Mouse (Mus musculus): ENCODE results near the gene Hcn3. TPM values are rescaled to one million over a fixed set of nuclear protein-coding genes. Genes with fewer than 3 reads are reported as not detected.
A peak's percentile ranks its signal among the peaks of the same experiment; 100 is the strongest.

Hcn3 gene
- polyA plus RNA-seq, 1 experiment: 0.10 TPM

DNA sequence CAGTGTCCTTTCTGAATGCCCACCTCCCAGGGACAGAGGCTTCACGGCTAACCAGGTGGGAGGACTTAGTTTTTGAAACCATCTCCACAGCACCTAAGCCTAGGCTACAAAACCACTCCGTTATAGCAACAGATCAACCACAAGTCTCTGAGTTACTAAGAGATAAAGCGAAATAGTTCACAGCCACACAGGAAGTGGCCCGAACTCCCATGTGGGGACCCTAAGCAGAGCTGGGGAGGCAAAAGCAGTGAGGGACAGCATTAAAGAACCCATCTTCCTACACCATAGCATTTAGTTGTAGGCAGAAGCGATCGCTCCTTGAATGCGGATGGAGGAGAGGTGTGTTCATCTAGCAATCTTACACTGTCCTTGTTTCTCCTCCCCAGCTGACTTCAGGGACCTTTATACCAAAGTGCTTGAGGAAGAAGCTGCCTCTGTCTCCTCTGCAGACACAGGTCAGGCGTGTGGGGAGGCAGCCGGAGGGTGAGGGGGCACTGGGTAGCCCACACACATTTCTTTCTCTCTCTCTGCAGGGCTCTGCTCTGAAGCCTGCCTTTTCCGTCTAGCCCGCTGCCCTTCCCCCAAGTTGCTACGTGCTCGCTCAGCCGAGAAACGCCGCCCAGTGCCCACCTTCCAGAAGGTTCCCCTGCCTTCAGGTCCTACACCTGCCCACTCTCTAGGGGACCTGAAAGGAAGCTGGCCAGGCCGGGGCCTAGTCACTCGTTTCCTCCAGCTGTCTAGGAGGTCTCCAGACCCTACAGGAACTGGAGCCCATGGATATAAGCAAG lies 27.9 kb upstream of the Hcn3 start:
- no peaks in the 10 kb centered on the region for H3K79me2 ChIP-seq (ENCODE audit: control insufficient read depth, insufficient read depth)
- H3K4me2 ChIP-seq (ENCODE audit: low read depth): no peak overlapping the region
- H3ac ChIP-seq (ENCODE audit: control insufficient read depth, insufficient read length): no peak overlapping the region
- no peaks in the 10 kb centered on the region for H3K36me3 ChIP-seq (ENCODE audit: control insufficient read depth, insufficient read depth)
- no peak overlapping the region for H3K4me3 ChIP-seq
- TF ChIP-seq MYOG (IDR thresholded peaks at IDR 0.05; ENCODE audit: control insufficient read depth in 1 of 3, insufficient read depth in 1 of 3, insufficient read length in 2 of 3, low read depth in 2 of 3): no peak
- TF ChIP-seq POLR2AphosphoS2 (IDR thresholded peaks at IDR 0.05; ENCODE audit: insufficient read length, low read depth): no peak
- no peak for TF ChIP-seq MYOD1 (IDR thresholded peaks at IDR 0.05; ENCODE audit: control insufficient read depth in 1 of 3, insufficient read length in 2 of 3, low read depth in 2 of 3)
- TF ChIP-seq TCF12 (IDR thresholded peaks at IDR 0.05; ENCODE audit: insufficient read depth, poor library complexity, severe bottlenecking): no peak
- TF ChIP-seq CEBPB (IDR thresholded peaks at IDR 0.05; ENCODE audit: insufficient read depth, poor library complexity, severe bottlenecking): no peak
- no peak for TF ChIP-seq MAX (IDR thresholded peaks at IDR 0.05; ENCODE audit: low read depth)
- TF ChIP-seq E2F4 (IDR thresholded peaks at IDR 0.05; ENCODE audit: insufficient read depth): no peak
- TF ChIP-seq SRF (IDR thresholded peaks at IDR 0.05; ENCODE audit: control insufficient read depth, insufficient read length, low read depth): no peak
- TF ChIP-seq TCF3 (IDR thresholded peaks at IDR 0.05; ENCODE audit: insufficient read length, low read depth): no peak
- TF ChIP-seq REST (IDR thresholded peaks at IDR 0.05; ENCODE audit: insufficient read depth, insufficient read length): no peak
- no peak for TF ChIP-seq POLR2A (IDR thresholded peaks at IDR 0.05; ENCODE audit: insufficient read length, low read depth)
- no peak for TF ChIP-seq USF1 (IDR thresholded peaks at IDR 0.05; ENCODE audit: low read depth)
- H3K27me3 ChIP-seq (ENCODE audit: control insufficient read depth, insufficient read depth, insufficient read length): no peaks in the 10 kb centered on the region

DNA sequence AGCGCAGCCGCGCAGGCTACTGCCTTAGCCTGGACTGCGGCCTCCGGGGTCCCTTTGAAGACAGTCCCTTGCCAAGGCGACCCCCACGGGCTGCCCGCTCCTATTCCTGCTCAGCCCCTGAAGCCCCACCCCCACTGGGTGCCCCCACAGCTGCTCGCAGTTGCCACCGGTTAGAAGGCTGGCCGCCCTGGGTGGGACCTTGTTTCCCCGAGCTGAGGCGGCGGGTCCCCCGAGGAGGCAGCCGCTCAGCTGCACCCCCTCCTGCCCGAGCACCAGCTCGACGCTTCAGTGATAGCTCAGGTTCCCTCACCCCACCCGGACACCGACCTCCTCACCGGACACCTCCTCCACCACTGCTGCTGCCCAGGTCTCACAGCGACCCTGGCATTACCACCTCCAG lies 27.2 kb upstream of the Hcn3 start:
- TF ChIP-seq TCF12 (IDR thresholded peaks at IDR 0.05; ENCODE audit: insufficient read depth, poor library complexity, severe bottlenecking): no peak
- TF ChIP-seq REST (IDR thresholded peaks at IDR 0.05; ENCODE audit: insufficient read depth, insufficient read length): no peak
- H3K79me2 ChIP-seq (ENCODE audit: control insufficient read depth, insufficient read depth): no peaks in the 10 kb centered on the region
- no peak overlapping the region for H3K4me3 ChIP-seq
- no peaks in the 10 kb centered on the region for H3K36me3 ChIP-seq (ENCODE audit: control insufficient read depth, insufficient read depth)
- H3K27me3 ChIP-seq (ENCODE audit: control insufficient read depth, insufficient read depth, insufficient read length): no peaks in the 10 kb centered on the region
- H3ac ChIP-seq (ENCODE audit: control insufficient read depth, insufficient read length): no peak overlapping the region
- H3K4me2 ChIP-seq (ENCODE audit: low read depth): no peak overlapping the region

DNA sequence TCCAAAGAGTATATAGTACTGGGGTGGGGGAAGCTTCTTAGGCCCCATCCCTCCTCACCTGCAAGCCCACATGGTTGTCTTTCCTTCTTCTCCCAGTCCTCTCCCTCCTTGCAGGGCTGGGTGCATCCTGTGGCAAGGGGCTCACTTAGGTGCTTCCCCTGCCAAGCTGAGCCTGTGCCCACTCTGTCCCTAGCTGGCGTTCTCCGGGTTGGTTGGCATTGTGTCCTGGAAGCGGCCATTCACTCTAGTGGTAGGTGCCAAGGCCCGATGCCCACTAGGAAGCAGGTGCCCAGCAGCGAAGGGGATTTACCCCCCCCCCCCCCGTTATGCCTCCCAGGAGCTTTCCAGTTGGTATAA lies 23.9 kb upstream of the Hcn3 start:
- H3K27me3 ChIP-seq (ENCODE audit: control insufficient read depth, insufficient read depth, insufficient read length): no peaks in the 10 kb centered on the region
- peak overlapping the region; percentile 35 for H3K4me3 ChIP-seq
- H3K4me2 ChIP-seq (ENCODE audit: low read depth): peak overlapping the region; percentile 68
- no peak for TF ChIP-seq MYOG (IDR thresholded peaks at IDR 0.05; ENCODE audit: control insufficient read depth in 1 of 3, insufficient read depth in 1 of 3, insufficient read length in 2 of 3, low read depth in 2 of 3)
- no peak for TF ChIP-seq SRF (IDR thresholded peaks at IDR 0.05; ENCODE audit: control insufficient read depth, insufficient read length, low read depth)
- TF ChIP-seq CEBPB (IDR thresholded peaks at IDR 0.05; ENCODE audit: insufficient read depth, poor library complexity, severe bottlenecking): no peak
- TF ChIP-seq REST (IDR thresholded peaks at IDR 0.05; ENCODE audit: insufficient read depth, insufficient read length): no peak
- TF ChIP-seq POLR2AphosphoS2 (IDR thresholded peaks at IDR 0.05; ENCODE audit: insufficient read length, low read depth): no peak
- TF ChIP-seq POLR2A (IDR thresholded peaks at IDR 0.05; ENCODE audit: insufficient read length, low read depth): no peak
- no peak for TF ChIP-seq MYOD1 (IDR thresholded peaks at IDR 0.05; ENCODE audit: control insufficient read depth in 1 of 3, insufficient read length in 2 of 3, low read depth in 2 of 3)
- no peak for TF ChIP-seq TCF12 (IDR thresholded peaks at IDR 0.05; ENCODE audit: insufficient read depth, poor library complexity, severe bottlenecking)
- TF ChIP-seq USF1 (IDR thresholded peaks at IDR 0.05; ENCODE audit: low read depth): no peak
- H3K79me2 ChIP-seq (ENCODE audit: control insufficient read depth, insufficient read depth): peaks cover under 1% of the 10 kb centered on the region
- H3K36me3 ChIP-seq (ENCODE audit: control insufficient read depth, insufficient read depth): no peaks in the 10 kb centered on the region
- peak overlapping the region; percentile 8 for H3ac ChIP-seq (ENCODE audit: control insufficient read depth, insufficient read length)

DNA sequence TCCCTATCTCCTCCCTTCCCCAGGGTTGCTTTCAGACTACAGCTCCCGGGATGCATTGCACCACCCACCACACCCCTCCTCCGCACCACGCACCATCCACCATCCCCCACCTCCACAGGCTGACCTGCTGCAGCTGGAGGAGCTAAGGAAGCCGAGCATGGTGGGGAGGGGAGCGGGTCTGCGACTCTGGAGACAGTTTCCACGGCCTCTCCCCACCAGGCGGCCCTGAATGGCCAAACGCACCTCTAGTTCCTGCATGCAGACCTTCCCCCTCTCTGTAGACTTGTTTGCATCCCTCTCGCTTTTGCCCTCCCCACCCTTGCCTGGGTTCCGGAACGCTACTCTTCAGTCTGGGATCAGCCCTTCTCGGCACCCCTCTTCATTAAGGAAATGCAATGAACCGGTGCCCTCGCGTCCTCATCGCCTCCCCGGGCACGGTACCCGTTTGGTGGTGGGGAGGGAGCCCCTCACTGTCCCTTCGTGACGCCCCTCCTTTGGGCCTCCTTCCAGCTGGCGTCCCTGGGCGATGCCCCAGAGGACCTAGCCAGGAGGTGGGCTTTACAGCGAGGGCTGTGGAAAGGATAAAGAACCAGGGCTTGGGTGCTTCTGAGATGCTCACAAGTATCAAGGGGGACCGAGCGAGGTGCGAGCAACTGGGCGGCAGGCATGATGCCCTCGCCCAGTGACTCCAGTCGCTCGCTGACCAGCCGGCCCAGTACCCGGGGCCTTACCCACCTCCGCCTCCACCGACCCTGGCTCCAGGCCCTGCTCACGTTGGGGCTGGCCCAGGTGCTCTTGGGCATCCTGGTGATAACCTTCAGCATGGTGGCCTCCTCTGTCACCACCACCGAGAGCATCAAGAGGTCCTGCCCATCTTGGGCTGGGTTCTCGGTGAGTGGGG lies 23.3 kb upstream of the Hcn3 start, which contains the start of gene Fam189b:
Gene Fam189b (plus strand): TSS at position 86 of the 901 bp plus-strand sequence.
- no peaks in the 10 kb centered on the region for H3K36me3 ChIP-seq (ENCODE audit: control insufficient read depth, insufficient read depth)
- H3K79me2 ChIP-seq (ENCODE audit: control insufficient read depth, insufficient read depth): peaks cover 7% of the 10 kb centered on the region
- H3K4me2 ChIP-seq (ENCODE audit: low read depth): peak within 1 kb of the TSS; percentile 68
- TF ChIP-seq SRF (IDR thresholded peaks at IDR 0.05; ENCODE audit: control insufficient read depth, insufficient read length, low read depth): no peak
- TF ChIP-seq POLR2AphosphoS2 (IDR thresholded peaks at IDR 0.05; ENCODE audit: insufficient read length, low read depth): peak; percentile 80
- TF ChIP-seq MYOD1 (IDR thresholded peaks at IDR 0.05; ENCODE audit: control insufficient read depth in 1 of 3, insufficient read length in 2 of 3, low read depth in 2 of 3): no peak
- peak; percentile 61 for TF ChIP-seq POLR2A (IDR thresholded peaks at IDR 0.05; ENCODE audit: insufficient read length, low read depth)
- H3K27me3 ChIP-seq (ENCODE audit: control insufficient read depth, insufficient read depth, insufficient read length): no peaks in the 10 kb centered on the region
- H3K4me3 ChIP-seq: peak within 1 kb of the TSS; percentile 35
- peak within 1 kb of the TSS; percentile 8 for H3ac ChIP-seq (ENCODE audit: control insufficient read depth, insufficient read length)
